Mouse (Mus musculus) v-Abl transformed pro-B cells (cell line): ENCODE measurements around the gene H2-T3.
"Not testable (repeated sequence)": the region's sequence is repeated elsewhere in the genome, so short reads cannot be mapped to it uniquely, and the experiment has no call there.

Source experiments
- in situ Hi-C, 2 experiments: fragments of 400-800 bp; cut with MboI; formaldehyde crosslinking; loops; one replicate each; pipeline ENCODE4 v1.15.1; 2025; ENCODE audit not compliant: unreplicated experiment in 2 of 2

Gene H2-T3

DNA sequence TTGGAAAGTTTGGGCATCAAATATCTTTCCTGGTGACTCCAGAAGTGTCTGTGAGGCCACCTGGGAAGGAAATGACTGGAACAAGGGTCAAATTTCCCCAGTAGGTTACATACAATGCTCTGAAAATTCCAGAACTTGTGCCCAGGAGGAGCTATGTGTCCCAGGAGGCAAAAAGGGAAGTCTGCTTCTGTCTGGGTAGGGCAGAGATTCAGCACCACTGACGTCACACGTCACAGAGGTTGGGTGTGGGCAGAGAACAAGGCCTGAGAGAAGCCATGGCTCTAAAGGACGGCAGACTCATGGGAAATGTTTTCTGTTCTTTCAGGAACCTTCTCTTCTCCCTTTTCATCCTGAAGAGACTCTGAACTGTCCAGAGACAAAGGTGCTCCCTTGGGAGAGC is 2.5 kb downstream of the H2-T3 start:
- in situ Hi-C loops, result no loop called here

DNA sequence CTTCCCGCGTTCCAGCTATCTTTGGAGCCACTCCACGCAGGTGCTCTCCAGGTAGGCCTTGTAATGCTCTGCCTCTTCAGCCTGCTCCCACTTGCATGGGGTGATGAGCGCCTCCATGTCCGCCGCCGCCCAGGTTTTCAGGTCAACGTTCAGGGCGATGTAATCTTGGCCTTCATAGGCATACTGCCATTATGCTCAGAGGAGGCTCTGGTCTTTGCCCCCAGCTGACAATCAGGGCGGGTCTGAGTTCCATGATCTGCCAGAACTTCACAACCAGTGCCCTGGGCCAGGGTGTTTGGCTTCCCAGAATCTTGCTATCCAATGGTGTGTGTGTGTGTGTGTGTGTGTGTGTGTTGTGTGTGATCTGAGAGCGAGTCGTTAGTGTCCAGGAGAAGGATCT is 7.9 kb downstream of the H2-T3 start:
- in situ Hi-C loops, result no loop called here

GRCm38 (mm10) chr17:36179446-36179845 is 10.6 kb downstream of the H2-T3 start:
- in situ Hi-C loops, result loop anchor here in 1 of 2 experiments (10.0 kb wide), 1 partner anchor 65 kb away; no protein-coding TSS in a partner anchor

GRCm38 (mm10) chr17:36178938-36179337 is 11.1 kb downstream of the H2-T3 start:
- in situ Hi-C loops, result loop anchor here in 1 of 2 experiments (10.0 kb wide), 1 partner anchor 64 kb away; no protein-coding TSS in a partner anchor

GRCm38 (mm10) chr17:36176132-36176531 is 14.0 kb downstream of the H2-T3 start:
- in situ Hi-C loops, result loop anchor here in 1 of 2 experiments (10.0 kb wide), 1 partner anchor 61 kb away; no protein-coding TSS in a partner anchor

DNA sequence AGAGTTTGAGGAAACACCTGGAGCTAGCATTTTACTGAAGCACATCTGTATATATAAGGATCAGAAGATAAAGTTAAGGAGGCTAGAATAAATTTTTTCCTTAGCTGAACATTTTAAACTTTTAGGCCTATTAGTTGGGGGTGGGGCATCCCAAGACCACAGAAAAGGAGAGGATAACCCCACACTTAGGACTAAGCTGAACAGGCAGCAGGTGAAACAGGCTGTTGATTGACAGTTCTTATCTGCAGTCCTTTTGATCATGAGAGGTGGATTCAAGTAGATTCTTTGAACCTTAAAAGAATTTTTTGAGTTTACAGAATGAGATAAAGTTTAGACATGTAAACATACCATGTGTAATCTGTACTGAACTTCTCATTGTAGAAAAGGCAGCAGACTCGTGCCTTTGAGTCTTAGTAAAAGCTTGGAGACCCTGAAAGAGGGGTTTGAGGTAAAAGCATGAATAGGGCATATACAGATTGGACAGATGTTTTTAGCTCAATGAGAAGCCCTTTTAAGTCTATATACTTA is 19.7 kb downstream of the H2-T3 start:
- in situ Hi-C loops, result loop anchor here in 1 of 2 experiments (10.0 kb wide), 1 partner anchor 56 kb away; no protein-coding TSS in a partner anchor

DNA sequence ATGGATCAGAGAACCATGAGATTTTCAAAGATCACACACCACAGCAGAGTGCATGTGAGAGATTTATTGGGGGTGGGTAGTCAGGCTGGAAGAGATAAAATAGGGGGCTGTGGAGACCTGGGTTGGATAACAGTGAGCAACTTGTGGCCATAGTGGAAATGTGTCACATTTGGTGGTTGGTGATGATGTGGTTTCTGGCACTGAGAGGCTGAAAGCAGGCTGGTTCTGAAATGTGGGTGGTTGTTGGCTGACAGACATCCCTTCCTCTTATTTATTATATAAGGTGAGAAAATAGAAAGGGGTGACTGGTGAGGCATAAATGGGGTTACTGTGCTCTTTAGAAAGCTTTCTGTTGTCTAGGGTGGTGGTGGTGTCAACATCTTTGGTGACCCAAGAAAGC is 20.3 kb downstream of the H2-T3 start:
- in situ Hi-C loops, result loop anchor here in 1 of 2 experiments (10.0 kb wide), 1 partner anchor 55 kb away; no protein-coding TSS in a partner anchor

GRCm38 (mm10) chr17:36169094-36169493 is 21.0 kb downstream of the H2-T3 start:
- in situ Hi-C loops, result not testable (repeated sequence)

DNA sequence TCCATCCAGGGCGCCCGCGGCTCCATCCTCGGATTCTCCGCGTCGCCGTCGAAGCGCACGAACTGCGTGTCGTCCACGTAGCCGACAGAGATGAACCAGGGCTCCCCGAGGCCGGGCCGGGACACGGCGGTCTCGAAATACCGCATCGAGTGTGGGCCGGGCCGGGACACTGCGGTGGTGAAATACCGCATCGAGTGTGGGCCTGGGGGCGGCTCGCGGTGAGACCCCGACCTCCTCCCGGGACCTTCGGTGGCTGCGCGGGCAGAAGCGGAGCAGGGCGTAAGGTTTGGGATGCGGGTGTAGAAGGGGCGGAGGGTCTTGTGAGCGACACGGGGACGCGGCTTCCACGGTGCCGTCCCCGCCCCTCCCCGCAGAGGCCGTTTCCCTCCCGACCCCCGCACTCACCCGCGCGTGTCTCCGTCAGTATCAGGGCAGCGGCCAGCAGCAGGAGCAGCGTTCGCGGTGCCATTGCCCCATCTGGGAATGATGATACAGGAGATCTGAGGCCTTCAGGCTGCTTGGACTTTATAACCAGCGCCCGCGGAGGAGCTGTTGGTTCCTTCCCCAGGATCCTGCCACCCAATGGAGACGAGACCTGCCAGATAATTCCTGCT is 21.9 kb downstream of the H2-T3 start, which contains the start of gene Gm8909:
Gene Gm8909, minus strand, starts transcription at position 499 of the 614 bp plus-strand sequence.
- in situ Hi-C loops, result no loop called here

DNA sequence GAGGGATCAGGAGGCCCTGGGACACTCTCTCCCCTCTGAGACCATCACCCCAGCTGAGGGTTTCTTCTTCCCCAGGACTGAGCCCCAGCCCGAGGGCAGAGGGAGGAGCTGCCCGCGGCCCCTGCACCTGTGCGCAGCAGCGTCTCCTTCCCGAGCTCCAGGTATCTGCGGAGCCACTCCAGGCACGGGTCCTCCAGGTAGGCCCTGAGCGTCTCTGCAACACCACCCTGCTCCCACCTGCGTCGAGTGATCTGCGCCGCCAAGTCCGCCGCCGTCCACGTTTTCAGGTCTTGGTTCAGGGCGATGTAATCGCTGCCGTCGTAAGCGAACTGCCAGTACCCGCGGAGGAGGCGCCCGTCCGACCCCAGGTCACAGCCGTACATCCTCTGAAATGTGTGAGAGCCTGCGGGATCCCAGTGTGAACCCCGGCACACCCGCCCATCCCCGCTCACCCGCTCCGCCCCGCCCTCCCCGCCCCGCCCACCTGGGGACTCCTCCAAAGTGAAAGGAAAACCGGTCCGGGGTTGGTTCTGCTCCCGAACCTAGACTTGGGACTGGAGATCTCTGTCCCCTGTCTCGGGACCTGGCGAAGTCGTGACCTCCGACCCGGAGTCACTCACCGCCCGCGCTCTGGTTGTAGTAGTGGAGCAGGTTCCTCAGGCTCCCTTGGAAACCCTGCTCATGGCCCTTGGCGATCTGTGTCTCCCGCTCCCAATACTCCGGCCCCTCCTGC is 22.6 kb downstream of the H2-T3 start:
- in situ Hi-C loops, result no loop called here

- in situ Hi-C loops, result not testable (repeated sequence)
Observed at GRCm38 (mm10) chr17:36166901-36167300, 23.2 kb downstream of the H2-T3 start.

DNA sequence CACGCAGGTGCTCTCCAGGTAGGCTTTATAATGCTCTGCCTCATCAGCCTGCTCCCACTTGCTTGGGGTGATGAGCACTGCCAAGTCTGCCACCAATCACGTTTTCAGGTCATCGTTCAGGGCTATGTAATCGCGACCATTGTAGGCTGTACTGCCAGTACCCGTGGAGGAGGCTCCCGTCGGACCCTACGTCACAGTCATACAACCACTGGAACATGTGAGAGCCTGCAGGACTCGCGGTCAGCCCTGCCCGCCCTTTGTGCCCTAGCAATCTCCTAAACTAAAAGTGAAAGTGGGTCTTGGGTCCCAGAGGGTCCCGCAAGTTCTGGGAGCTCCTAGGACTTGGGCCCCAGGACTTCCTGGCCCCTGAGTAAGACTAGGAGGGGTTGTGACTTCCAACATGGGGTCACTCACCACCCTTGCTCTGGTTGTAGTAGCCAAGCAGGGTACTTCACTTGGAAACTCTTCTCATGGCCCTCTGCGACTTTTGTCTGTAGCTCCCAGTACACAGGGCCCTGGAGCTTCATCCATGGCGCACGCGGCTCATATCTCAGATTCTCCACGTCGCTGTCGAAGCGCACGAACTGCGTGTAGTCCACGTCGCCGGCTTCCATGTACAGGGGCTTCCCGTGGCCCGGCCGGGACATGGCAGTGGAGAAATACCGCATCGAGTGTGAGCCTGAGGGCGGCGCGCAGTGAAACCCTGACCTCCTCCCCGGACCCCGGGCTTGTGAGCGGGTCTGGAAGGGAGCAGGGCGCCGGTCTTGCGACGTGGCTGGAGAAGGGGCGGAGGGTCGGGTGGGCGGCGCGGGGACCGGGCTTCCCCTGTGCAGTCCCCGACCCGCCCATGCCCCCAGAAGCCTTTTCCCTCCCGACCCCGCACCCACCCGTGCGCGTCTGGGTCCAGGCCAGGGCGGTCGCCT is 28.7 kb downstream of the H2-T3 start:
- in situ Hi-C loops, result no loop called here

DNA sequence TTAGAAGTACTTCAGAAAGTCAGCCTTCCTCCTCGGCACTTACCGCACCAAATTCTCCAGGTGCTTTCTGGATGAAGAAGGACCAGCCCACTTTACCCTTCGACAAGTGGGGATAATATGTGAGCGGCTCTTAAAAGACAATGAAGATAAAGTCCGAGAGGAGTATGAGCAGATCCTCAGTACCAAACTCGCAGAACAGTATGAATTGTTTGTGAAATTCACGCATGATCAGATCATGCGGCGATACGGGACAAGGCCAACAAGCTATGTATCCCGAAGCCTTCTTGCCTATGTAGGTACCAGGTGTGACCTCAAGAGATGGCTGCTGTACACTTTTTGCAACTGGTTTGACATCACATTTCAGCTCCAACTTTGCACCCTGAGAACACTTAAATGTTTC is 31.8 kb downstream of the H2-T3 start:
- in situ Hi-C loops, result not testable (repeated sequence)

GRCm38 (mm10) chr17:36157782-36158181 is 32.3 kb downstream of the H2-T3 start:
- in situ Hi-C loops, result not testable (repeated sequence)

- in situ Hi-C loops, result no loop called here
Observed at GRCm38 (mm10) chr17:36154271-36155149, 35.6 kb downstream of the H2-T3 start.

DNA sequence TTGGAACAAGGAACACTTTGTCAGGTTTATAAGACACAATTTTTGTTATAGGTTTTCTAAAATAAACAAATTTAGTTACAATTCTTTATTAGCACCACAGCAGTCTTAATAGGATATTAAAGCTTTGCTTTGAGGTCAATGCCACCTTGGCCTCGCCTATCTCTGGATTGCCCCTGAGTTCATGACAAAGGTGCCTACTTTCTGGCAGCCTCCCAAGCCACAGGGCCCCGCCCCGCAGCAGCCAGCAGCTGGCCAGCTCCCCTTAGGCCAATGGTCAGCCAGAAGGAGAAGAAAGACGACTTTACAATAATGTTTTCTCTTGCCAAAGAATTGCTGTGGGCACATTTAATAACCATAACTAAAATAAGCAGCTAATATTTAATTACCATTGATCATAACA is 38.9 kb downstream of the H2-T3 start:
- in situ Hi-C loops, result not testable (repeated sequence)

GRCm38 (mm10) chr17:36148468-36148867 is 41.6 kb downstream of the H2-T3 start:
- in situ Hi-C loops, result not testable (repeated sequence)

- in situ Hi-C loops, result not testable (repeated sequence)
Observed at GRCm38 (mm10) chr17:36146937-36147336, 43.1 kb downstream of the H2-T3 start.

DNA sequence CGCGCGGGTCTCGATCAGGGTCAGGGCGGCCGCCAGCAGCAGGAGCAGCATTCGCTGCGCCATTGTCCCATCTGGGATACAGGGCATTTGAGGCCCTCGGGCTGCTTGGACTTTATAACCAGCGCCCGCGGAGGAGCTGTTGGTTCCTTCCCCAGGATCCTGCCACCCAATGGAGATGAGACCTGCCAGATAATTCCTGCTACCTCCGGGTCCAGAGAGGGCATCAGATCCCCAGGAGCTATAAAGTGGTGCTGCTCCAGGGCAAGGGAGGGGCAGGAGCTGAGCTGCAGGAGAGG is 44.3 kb downstream of the H2-T3 start:
- in situ Hi-C loops, result not testable (repeated sequence)
